Mouse (Mus musculus) megakaryocyte, embryonic 14.5 days (primary cell): ENCODE results near the gene Mamdc4. TPM values are rescaled to one million over a fixed set of nuclear protein-coding genes. Genes with fewer than 3 reads are reported as not detected.
A peak's percentile ranks its signal among the peaks of the same experiment; 100 is the strongest.

Experiments
- H3K27me3 ChIP-seq: replicated peaks from 2 replicates; pipeline ENCODE3; 2012; ENCODE audit warnings: inconsistent platforms
- H3K36me3 ChIP-seq: replicated peaks from 2 replicates; pipeline ENCODE3; 2012; ENCODE audit warnings: low read length, inconsistent platforms, mixed read lengths
- H3K4me1 ChIP-seq: 2 replicates; pipeline ENCODE4 v1.6.1; 2012; ENCODE audit warnings: inconsistent platforms
- H3K4me3 ChIP-seq: replicated peaks from 2 replicates; pipeline ENCODE3; 2012; ENCODE audit warnings: moderate library complexity, mild to moderate bottlenecking, inconsistent platforms
- H3K9me3 ChIP-seq: 2 replicates; pipeline ENCODE4 v1.6.1; 2012; ENCODE audit warnings: inconsistent platforms
- FLI1 ChIP-seq: IDR thresholded peaks from 2 replicates; pipeline ENCODE4 v1.6.1; 2012; ENCODE audit warnings: low read length, inconsistent platforms, mixed read lengths
- GATA1 ChIP-seq: IDR thresholded peaks from 3 replicates; pipeline ENCODE4 v1.6.1; 2012; ENCODE audit warnings: mixed read lengths, low read length, inconsistent platforms, borderline replicate concordance
- polyA plus RNA-seq: library from polyadenylated mRNA; stranded (reverse); fragments of >175 nt; gene quantifications from 2 replicates; pipeline ENCODE4 v1.2.3, GENCODE M21; 2012; ENCODE audit warnings: low replicate concordance; ENCODE audit not compliant: insufficient read depth

Mamdc4 gene
- polyA plus RNA-seq, 1 experiment = 0.75 TPM

GRCm38 (mm10) chr2:25576965-25577891 is 2.6 kb upstream of the Mamdc4 start:
- Histone ChIP-seq H3K4me3 (peak overlapping the region; percentile 86), H3K9me3 (peaks cover 39% of the 10 kb centered on the region), H3K36me3 (no peaks in the 10 kb centered on the region), H3K4me1 (peaks cover 86% of the 10 kb centered on the region), H3K27me3 (peaks cover 61% of the 10 kb centered on the region)
- TF ChIP-seq FLI1 (no peak), GATA1 (no peak)

DNA sequence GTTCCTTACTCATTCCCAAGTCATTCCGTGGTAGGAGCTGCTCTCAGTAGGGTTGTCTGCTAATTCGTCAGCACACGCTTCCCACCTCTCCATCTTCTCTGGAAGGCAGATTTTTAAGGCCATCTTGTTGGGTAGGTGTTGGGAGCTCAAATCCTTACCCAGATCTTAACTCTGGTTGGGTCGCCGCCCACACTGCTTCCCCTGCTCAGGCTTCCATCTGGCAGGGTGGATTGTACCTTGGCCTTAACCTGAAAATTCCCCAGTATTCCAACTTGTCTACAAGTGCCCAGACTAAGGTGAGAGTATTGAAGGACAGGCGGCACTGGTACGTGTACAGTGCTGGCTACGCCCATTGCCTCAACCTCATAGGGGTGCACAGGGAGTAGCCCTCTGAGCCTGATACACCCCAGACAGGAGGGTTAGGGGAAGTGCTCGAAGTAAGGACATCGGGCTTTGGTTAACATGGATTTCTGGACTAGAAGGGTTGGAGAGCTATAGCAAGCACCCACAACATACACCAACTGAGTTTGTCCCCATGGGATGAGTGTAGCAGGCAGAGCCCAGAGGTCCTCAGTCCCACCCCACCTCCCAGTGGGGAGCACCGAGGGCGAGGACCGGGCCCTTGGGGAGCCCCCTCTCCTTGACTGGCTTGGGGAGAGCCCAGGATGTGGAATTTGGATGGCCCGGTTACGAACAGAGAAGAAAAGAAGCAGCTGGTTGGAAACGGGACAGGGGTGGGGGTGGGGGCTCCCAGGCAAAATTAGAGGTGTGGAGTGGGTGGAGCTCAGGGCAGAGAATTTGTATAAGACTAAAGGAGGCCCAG is 1.6 kb upstream of the Mamdc4 start:
- Histone ChIP-seq H3K27me3 (peaks cover 60% of the 10 kb centered on the region), H3K9me3 (peaks cover 39% of the 10 kb centered on the region), H3K4me1 (peaks cover 77% of the 10 kb centered on the region), H3K36me3 (peaks cover 3% of the 10 kb centered on the region), H3K4me3 (no peak overlapping the region)
- TF ChIP-seq GATA1 = no peak
- TF ChIP-seq FLI1 = no peak

GRCm38 (mm10) chr2:25575432-25576027 is 885 bp upstream of the Mamdc4 start:
- H3K9me3 ChIP-seq = peaks cover 39% of the 10 kb centered on the region
- peaks cover 7% of the 10 kb centered on the region for H3K36me3 ChIP-seq
- H3K4me1 ChIP-seq = peaks cover 72% of the 10 kb centered on the region

DNA sequence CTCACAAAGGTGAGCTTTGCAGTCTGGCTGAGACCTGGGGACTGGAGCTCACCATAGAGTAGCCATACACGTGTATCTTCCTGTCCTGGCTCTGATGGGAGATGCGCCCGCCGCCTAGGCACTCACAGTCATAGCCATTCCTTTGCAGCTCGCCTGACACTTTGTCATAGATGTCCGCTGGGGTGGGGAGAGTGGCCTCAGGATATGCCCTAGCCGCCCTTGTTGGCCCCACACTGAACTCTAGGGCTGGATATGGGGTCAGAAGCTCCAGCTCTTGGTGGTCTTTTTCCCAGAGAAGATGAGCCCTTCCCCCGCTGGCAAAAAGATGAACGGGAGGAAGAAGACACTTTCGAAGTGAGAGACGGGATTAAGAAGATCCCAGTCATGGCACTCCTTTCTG is 509 bp downstream of the Mamdc4 start:
- Histone ChIP-seq H3K36me3 (peaks cover 18% of the 10 kb centered on the region), H3K4me3 (peak overlapping the region; percentile 93), H3K27me3 (peaks cover 39% of the 10 kb centered on the region), H3K9me3 (peaks cover 31% of the 10 kb centered on the region), H3K4me1 (peaks cover 58% of the 10 kb centered on the region)
- TF ChIP-seq FLI1 = no peak
- TF ChIP-seq GATA1 = no peak

More at GRCm38 (mm10) chr2:25575432-25576027, 885 bp upstream of the Mamdc4 start:
- peak overlapping the region; percentile 93 for H3K4me3 ChIP-seq
- no peak for TF ChIP-seq GATA1
- no peak for TF ChIP-seq FLI1
- H3K27me3 ChIP-seq = peaks cover 53% of the 10 kb centered on the region

- H3K9me3 ChIP-seq = peaks cover 20% of the 10 kb centered on the region
- no peak overlapping the region for H3K4me3 ChIP-seq
- TF ChIP-seq GATA1 = no peak
- TF ChIP-seq FLI1 = no peak
- peaks cover 47% of the 10 kb centered on the region for H3K4me1 ChIP-seq
- peaks cover 28% of the 10 kb centered on the region for H3K27me3 ChIP-seq
- peaks cover 28% of the 10 kb centered on the region for H3K36me3 ChIP-seq
These were observed 1.6 kb downstream of the Mamdc4 start for GRCm38 (mm10) chr2:25573068-25573467.

DNA sequence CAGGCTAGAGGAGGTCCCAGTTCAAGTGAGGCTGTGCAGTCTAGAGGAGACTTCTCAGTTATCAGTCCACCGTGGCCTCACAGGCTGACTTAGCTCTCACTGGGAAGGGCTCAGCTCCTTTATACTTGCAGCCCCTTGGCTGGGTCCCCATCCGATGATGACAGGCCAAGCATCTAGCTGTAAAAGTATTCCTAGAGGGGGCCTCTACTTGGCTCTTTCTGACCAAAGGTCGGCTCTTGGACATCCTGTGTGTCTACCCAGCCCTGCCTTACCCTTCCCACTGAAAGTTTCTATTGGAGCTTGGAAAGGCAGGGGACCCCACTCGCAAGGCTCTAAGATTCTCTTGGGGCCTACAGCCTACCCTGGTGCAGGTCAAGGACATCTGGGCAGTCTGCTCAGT is 3.4 kb downstream of the Mamdc4 start:
- Histone ChIP-seq H3K4me3 (no peak overlapping the region), H3K9me3 (peaks cover 2% of the 10 kb centered on the region; the same call in 1 of the 2 replicates), H3K36me3 (peaks cover 44% of the 10 kb centered on the region), H3K27me3 (peaks cover 10% of the 10 kb centered on the region), H3K4me1 (peaks cover 36% of the 10 kb centered on the region)
- no peak for TF ChIP-seq GATA1
- TF ChIP-seq FLI1 = no peak

GRCm38 (mm10) chr2:25569323-25569722 is 5.3 kb downstream of the Mamdc4 start:
- Histone ChIP-seq H3K9me3 (no peaks in the 10 kb centered on the region), H3K27me3 (no peaks in the 10 kb centered on the region), H3K4me3 (no peak overlapping the region), H3K36me3 (peaks cover 63% of the 10 kb centered on the region), H3K4me1 (peaks cover 21% of the 10 kb centered on the region)
- TF ChIP-seq FLI1 (no peak), GATA1 (no peak)

- H3K27me3 ChIP-seq = no peaks in the 10 kb centered on the region
- TF ChIP-seq GATA1 = no peak
- no peak for TF ChIP-seq FLI1
- no peak overlapping the region for H3K4me3 ChIP-seq
- H3K36me3 ChIP-seq = peaks cover 70% of the 10 kb centered on the region
- H3K4me1 ChIP-seq = peaks cover 13% of the 10 kb centered on the region
- H3K9me3 ChIP-seq = no peaks in the 10 kb centered on the region
These were observed 6.1 kb downstream of the Mamdc4 start for GRCm38 (mm10) chr2:25568473-25569019.

GRCm38 (mm10) chr2:25566558-25566957 is 8.1 kb downstream of the Mamdc4 start:
- Histone ChIP-seq H3K4me3 (no peak overlapping the region), H3K36me3 (peaks cover 90% of the 10 kb centered on the region), H3K27me3 (no peaks in the 10 kb centered on the region), H3K4me1 (0 out of 2 replicates have a peak, but pooled peaks cover 3% of the 10 kb centered on the region), H3K9me3 (no peaks in the 10 kb centered on the region)
- TF ChIP-seq GATA1 = no peak
- no peak for TF ChIP-seq FLI1
